Mouse (Mus musculus) CH12.LX (cell line): ENCODE data around the gene Kxd1. TPM values are rescaled to one million over a fixed set of nuclear protein-coding genes. Genes with fewer than 3 reads are reported as not detected.
A peak's percentile ranks its signal among the peaks of the same experiment; 100 is the strongest.

Experiments
- DNase-seq: peaks from one replicate; pipeline ENCODE4 v3.0.0-alpha.2; 2013; ENCODE audit errors: extremely low read depth
- H3K27ac ChIP-seq: 2 replicates; pipeline ENCODE4 v1.5.1; 2012; ENCODE audit warnings: low read depth, mild to moderate bottlenecking, control low read depth, moderate library complexity; ENCODE audit not compliant: insufficient read depth
- H3K27me3 ChIP-seq: replicated peaks from 2 replicates; pipeline ENCODE3; 2012; ENCODE audit warnings: inconsistent platforms
- H3K36me3 ChIP-seq, 2 experiments: replicated peaks in 1 of 2; 2 replicates each; pipeline versions ENCODE3 to v1.6.1; 2012; ENCODE audit warnings: inconsistent platforms in 1 of 2, low read length in 1 of 2, mild to moderate bottlenecking in 1 of 2, mixed read lengths in 1 of 2, moderate library complexity in 1 of 2; ENCODE audit not compliant: control insufficient read depth in 1 of 2, insufficient read depth in 1 of 2
- H3K4me1 ChIP-seq, 2 experiments: 2 replicates each; pipeline ENCODE4 v1.6.1; 2012; ENCODE audit warnings: inconsistent platforms in 1 of 2, moderate library complexity in 1 of 2; ENCODE audit not compliant: insufficient read depth in 2 of 2, control insufficient read depth in 1 of 2
- H3K4me2 ChIP-seq: 2 replicates; pipeline ENCODE4 v1.6.1; 2012; ENCODE audit warnings: low read depth, mild to moderate bottlenecking, control low read depth; ENCODE audit not compliant: poor library complexity, insufficient read depth, severe bottlenecking
- H3K4me3 ChIP-seq, 3 experiments: fragments of 150-350 bp in 1 of 3; sonication (generic) in 1 of 3; replicated peaks in 1 of 3; 2 replicates each; pipeline versions ENCODE3 to v1.5.1; 2011 to 2012; ENCODE audit warnings: low read depth in 2 of 3, low read length in 2 of 3, mild to moderate bottlenecking in 2 of 3, moderate library complexity in 2 of 3, control low read depth in 1 of 3, improper control_type of control experiment in 1 of 3, inconsistent platforms in 1 of 3, mixed read lengths in 1 of 3; ENCODE audit not compliant: poor library complexity in 1 of 3
- H3K79me2 ChIP-seq: replicated peaks from 2 replicates; pipeline ENCODE4 v1.6.1; 2012; ENCODE audit warnings: mild to moderate bottlenecking, moderate library complexity; ENCODE audit not compliant: control insufficient read depth, poor library complexity, insufficient read depth, severe bottlenecking; ENCODE audit errors: extremely low read depth
- H3K9ac ChIP-seq: 2 replicates; pipeline ENCODE4 v1.6.1; 2012; ENCODE audit warnings: low read depth, mild to moderate bottlenecking, control low read depth, moderate library complexity; ENCODE audit not compliant: insufficient read depth
- H3K9me3 ChIP-seq: replicated peaks from 2 replicates; pipeline ENCODE3; 2012; ENCODE audit warnings: low read length, inconsistent platforms, mixed read lengths
- CHD1 ChIP-seq: IDR thresholded peaks from 2 replicates; pipeline ENCODE4 v1.6.1; 2012; ENCODE audit warnings: low read depth, low read length, improper control_type of control experiment, inconsistent platforms
- CHD2 ChIP-seq: IDR thresholded peaks from 2 replicates; pipeline ENCODE4 v1.6.1; 2011; ENCODE audit warnings: low read length, improper control_type of control experiment
- JUN ChIP-seq: IDR thresholded peaks from 2 replicates; pipeline ENCODE4 v1.6.1; 2011; ENCODE audit warnings: low read depth, mild to moderate bottlenecking, low read length, improper control_type of control experiment, moderate library complexity; ENCODE audit not compliant: insufficient read depth
- MAFK ChIP-seq: IDR thresholded peaks from 2 replicates; pipeline ENCODE4 v1.6.1; 2011; ENCODE audit warnings: low read length, improper control_type of control experiment; ENCODE audit not compliant: insufficient replicate concordance
- MAX ChIP-seq: IDR thresholded peaks from 2 replicates; pipeline ENCODE4 v1.6.1; 2011; ENCODE audit warnings: low read length, improper control_type of control experiment
- MXI1 ChIP-seq: IDR thresholded peaks from 2 replicates; pipeline ENCODE4 v1.6.1; 2011; ENCODE audit warnings: mild to moderate bottlenecking, low read depth, low read length, improper control_type of control experiment
- NRF1 ChIP-seq: IDR thresholded peaks from 2 replicates; pipeline ENCODE4 v1.6.1; 2014; ENCODE audit warnings: low read depth, mild to moderate bottlenecking, inconsistent platforms, low read length, improper control_type of control experiment, moderate library complexity
- PAX5 ChIP-seq: IDR thresholded peaks from 2 replicates; pipeline ENCODE4 v1.6.1; 2012; ENCODE audit warnings: low read length, inconsistent platforms, mixed read lengths
- POLR2A ChIP-seq: IDR thresholded peaks from 2 replicates; pipeline ENCODE4 v1.6.1; 2011; ENCODE audit warnings: low read depth, mild to moderate bottlenecking, improper control_type of control experiment, low read length
- SIN3A ChIP-seq: IDR thresholded peaks from 2 replicates; pipeline ENCODE4 v1.6.1; 2012; ENCODE audit warnings: low read length, improper control_type of control experiment, inconsistent platforms
- SMC3 ChIP-seq: IDR thresholded peaks from 2 replicates; pipeline ENCODE4 v1.6.1; 2011; ENCODE audit warnings: low read depth, low read length, improper control_type of control experiment
- TCF12 ChIP-seq: IDR thresholded peaks from 2 replicates; pipeline ENCODE4 v1.6.1; 2014; ENCODE audit warnings: low read depth, mild to moderate bottlenecking, inconsistent platforms, low read length, improper control_type of control experiment
- USF1 ChIP-seq: IDR thresholded peaks from 2 replicates; pipeline ENCODE4 v1.6.1; 2014; ENCODE audit warnings: low read depth, mild to moderate bottlenecking, inconsistent platforms, low read length, improper control_type of control experiment
- USF2 ChIP-seq: conservative IDR thresholded peaks from 2 replicates; pipeline ENCODE4 v1.6.1; 2011; ENCODE audit warnings: low read depth, low read length, improper control_type of control experiment
- ZC3H11A ChIP-seq: IDR thresholded peaks from 2 replicates; pipeline ENCODE4 v1.6.1; 2012; ENCODE audit warnings: low read depth, mild to moderate bottlenecking, inconsistent platforms, low read length, improper control_type of control experiment
- ZMIZ1 ChIP-seq: IDR thresholded peaks from 2 replicates; pipeline ENCODE4 v1.6.1; 2012; ENCODE audit warnings: low read depth, mild to moderate bottlenecking, inconsistent platforms, low read length, improper control_type of control experiment
- dilution Hi-C: fragments of 300-500 bp; cut with MboI; formaldehyde crosslinking; loops from 2 replicates; pipeline ENCODE4 v1.14.3; 2020; ENCODE audit warnings: low sequenced_read_pairs; ENCODE audit not compliant: extremely low pct_unique_long_range_greater_than_20kb, extremely low pct_ligation_motif_present
- in situ Hi-C: fragments of 300-500 bp; cut with MboI; formaldehyde crosslinking; loops from 3 replicates; pipeline ENCODE4 v1.14.3; 2019; ENCODE audit warnings: low sequenced_read_pairs, low pct_ligation_motif_present, low pct_unique_long_range_greater_than_20kb, mixed read lengths
- polyA plus RNA-seq: library from polyadenylated mRNA; unstranded; fragments of >175 nt; gene quantifications from 2 replicates; pipeline ENCODE4 v1.2.1, GENCODE M21; 2012; ENCODE audit warnings: low read depth; ENCODE audit not compliant: insufficient read length
- total RNA-seq, 2 experiments: library from RNA; depleted of rRNA; stranded (reverse); fragments of 300-350 nt in 1 of 2; fragments of >200 nt in 1 of 2; gene quantifications; 2 replicates each; pipeline ENCODE4 v1.2.3; 2012 to 2014

Kxd1 gene
- total and polyA plus RNA-seq, 3 experiments, result 56.6 to 68.0 (median 63.4) TPM

GRCm38 (mm10) chr8:70529741-70530161, 2.0 kb upstream of the Kxd1 start:
- H3K9ac ChIP-seq, result no peak overlapping the region
- no peaks in the 10 kb centered on the region for H3K9me3 ChIP-seq
- in situ Hi-C loops (no loop called here), dilution Hi-C loops (no loop called here)
- peaks cover 4% of the 10 kb centered on the region for H3K79me2 ChIP-seq
- H3K4me1 ChIP-seq, result peaks cover 9 to 28% of the 10 kb centered on the region in 2 experiments
- no peak overlapping the region for H3K4me3 ChIP-seq
- peaks cover 46 to 56% of the 10 kb centered on the region in 2 experiments for H3K36me3 ChIP-seq
- H3K27ac ChIP-seq, result no peak overlapping the region
- no peak for DNase-seq
- H3K4me2 ChIP-seq, result no peak overlapping the region
- TF ChIP-seq POLR2A (no peak), MXI1 (no peak), MAFK (no peak), NRF1 (no peak), CHD1 (no peak), PAX5 (no peak), SMC3 (no peak), MAX (no peak), ZMIZ1 (no peak), USF1 (no peak)
- TF ChIP-seq, all 38 proteins: peak for 0
- no peaks in the 10 kb centered on the region for H3K27me3 ChIP-seq

- no peaks in the 10 kb centered on the region for H3K27me3 ChIP-seq
- peaks cover 4% of the 10 kb centered on the region for H3K79me2 ChIP-seq
- no peak for DNase-seq
- no peak for TF ChIP-seq USF1
- TF ChIP-seq SIN3A, result no peak
- TF ChIP-seq ZC3H11A, result no peak
- no peak for TF ChIP-seq MAX
- no peak for TF ChIP-seq ZMIZ1
- TF ChIP-seq JUN, result no peak
- no peak for TF ChIP-seq CHD2
- no peak for TF ChIP-seq USF2
- TF ChIP-seq TCF12, result no peak
- H3K9me3 ChIP-seq, result no peaks in the 10 kb centered on the region
- dilution Hi-C loops (no loop called here), in situ Hi-C loops (no loop called here)
- H3K36me3 ChIP-seq, result peaks cover 41 to 51% of the 10 kb centered on the region in 2 experiments
- H3K27ac ChIP-seq, result no peak overlapping the region
- H3K4me3 ChIP-seq, result no peak overlapping the region
- H3K9ac ChIP-seq, result peak overlapping the region; percentile 23
- H3K4me2 ChIP-seq, result peak overlapping the region; percentile 23; the same call in 1 of the 2 replicates
- H3K4me1 ChIP-seq, result peaks cover 9 to 28% of the 10 kb centered on the region in 2 experiments
Measured at GRCm38 (mm10) chr8:70529299-70529698, 1.5 kb upstream of the Kxd1 start.
